Mouse (Mus musculus): ENCODE results near the gene Arhgef3.

GRCm38 (mm10) chr14:27272072-27272834 lies 157.6 kb downstream of the Arhgef3 start:
- TF ChIP-seq CHD2 (IDR thresholded peaks at IDR 0.05; ENCODE audit: low read depth, low read length) (no peak), ZNF384 (IDR thresholded peaks at IDR 0.05; ENCODE audit: low read depth, low read length) (no peak), ZC3H11A (IDR thresholded peaks at IDR 0.05; ENCODE audit: borderline replicate concordance, low read depth, low read length) (no peak)

Measured in ES-E14 (cell line).